Mouse (Mus musculus) liver, embryonic 14.5 days (tissue): ENCODE measurements at regions not wholly inside any gene's neighbourhood (a gene's known extent, or its start where the extent isn't known, plus 50 kb on each side); places are given as distances from the start of the nearest gene placed in this dataset.

ENCODE experiments used
- CTCF ChIP-seq: IDR thresholded peaks from 2 replicates; pipeline ENCODE4 v1.5.1; 2016; ENCODE audit warnings: antibody characterized with exemption, low read depth, control low read depth
- EP300 ChIP-seq: IDR thresholded peaks from 2 replicates; pipeline ENCODE4 v1.6.1; 2016; ENCODE audit warnings: antibody characterized with exemption, low read depth

DNA sequence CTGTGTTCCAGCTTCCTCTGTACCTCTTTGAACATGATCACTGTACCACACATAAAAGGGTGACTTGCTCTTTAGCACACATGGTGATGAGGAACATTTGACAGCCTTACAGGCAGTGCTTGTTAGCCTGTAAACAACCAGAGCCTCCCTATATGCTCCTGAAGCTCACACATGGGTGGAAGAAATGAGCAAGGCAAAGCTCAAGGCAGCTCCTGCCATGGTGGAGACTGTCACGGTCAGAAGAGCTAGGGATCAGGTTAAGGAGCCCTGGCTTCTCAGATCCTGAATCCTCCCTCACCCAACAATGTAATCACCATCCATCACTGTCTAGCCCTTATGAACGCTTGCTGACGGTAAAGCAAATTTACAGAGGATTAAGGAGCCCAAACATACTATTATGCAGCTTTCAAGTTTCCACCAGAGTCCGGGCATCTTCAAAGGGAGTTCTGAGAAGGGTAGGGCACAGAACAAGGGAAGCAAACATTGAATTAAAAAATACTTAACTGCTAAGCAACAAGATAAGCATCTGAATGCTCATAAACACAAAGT lies 117.4 kb downstream of the Samd5 start:
- TF ChIP-seq EP300 (no peak), CTCF (no peak)
